In the genomic region with DNA sequence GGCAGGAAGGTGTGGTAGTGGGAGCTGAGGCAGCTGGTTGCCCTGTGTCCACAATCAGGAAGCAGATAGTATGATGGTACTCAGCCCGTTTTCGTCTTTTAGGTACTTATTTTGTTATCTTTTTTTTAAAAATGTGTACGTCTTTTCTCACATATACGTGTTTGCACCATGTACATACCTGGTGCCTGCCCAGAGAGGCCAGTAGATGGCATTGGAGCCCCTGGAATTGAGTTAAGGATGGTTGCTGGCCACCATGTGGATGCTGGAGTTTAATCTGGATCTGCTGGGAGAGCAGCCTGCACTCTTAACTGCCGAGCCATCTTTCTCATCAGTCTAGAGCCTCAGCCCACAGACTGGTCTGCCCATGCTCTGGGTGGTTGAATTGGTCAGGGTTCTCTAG, we compare ENCODE assay signal across 23 mouse cellular contexts. TPM values are rescaled to one million over a fixed set of nuclear protein-coding genes. Genes with fewer than 3 reads are reported as not detected.
DNase-seq lines count a peak whose midpoint lies in the region; TF ChIP-seq lines count a peak whose summit lies in the region.
"Had no signal": no experiment of that assay in that cellular context is flagged by ENCODE, and none has a peak within 500 bp of the region (broad histone marks: within the 10 kb centered on the region; RNA-seq: fewer than 3 reads in every experiment).

No protein-coding gene starts in this region.

- no peak for DNase-seq in gastrocnemius, adult 2 months
- no peak for DNase-seq in gastrocnemius, postnatal 4 days (ENCODE audit: low spot score in 2 of 2)
- no peak for DNase-seq in left cerebral cortex, adult 2 months (ENCODE audit: extremely low spot score in 1 of 2, low spot score in 2 of 2)
- DNase-seq in left cerebral cortex, postnatal 25 days (ENCODE audit: low spot score in 2 of 2), result no peak
- DNase-seq in 3T3-L1 (ENCODE audit: low read depth, low spot score), result peak; percentile 33
- DNase-seq in MEL (ENCODE audit: low read depth, low spot score), result no peak
- DNase-seq in thymus, postnatal 14 days, result no peak
- no peak for DNase-seq in cerebellum, adult 8-10 months
- DNase-seq: adrenal gland, adult 8-10 months; B cell, adult 2 months; cerebellum, adult 11-12 months; cerebellum, postnatal 36 days; gastrocnemius, postnatal 14 days; kidney, adult 8-10 months; kidney, postnatal 4 days; midbrain, embryonic 14.5 days; right cerebral cortex, adult 18-20 months; thymus, adult 18-20 months had no signal

- no peak overlapping the region for H3K4me3 ChIP-seq in gastrocnemius, adult 2 months
- no peak overlapping the region for H3K4me3 ChIP-seq in left cerebral cortex, adult 2 months
- no peak overlapping the region for H3K4me3 ChIP-seq in MEL (ENCODE audit: control insufficient read depth in 1 of 2, insufficient read depth in 1 of 2, low read depth in 2 of 2, low read length in 2 of 2)
- H3K4me3 ChIP-seq: heart, embryonic 10.5 days; hindbrain, embryonic 15.5 days; limb, embryonic 10.5 days had no signal

- TF ChIP-seq CTCF in gastrocnemius, adult 2 months (IDR thresholded peaks at IDR 0.05), result peak; percentile 65
- peak; percentile 44 for TF ChIP-seq CTCF in left cerebral cortex, adult 2 months (IDR thresholded peaks at IDR 0.05)
- TF ChIP-seq CTCF in MEL (IDR thresholded peaks at IDR 0.05 in 2 of 3, conservative IDR thresholded peaks at IDR 0.05 in 1 of 3; ENCODE audit: control insufficient read depth in 1 of 3, insufficient read depth in 1 of 3, low read depth in 2 of 3, low read length in 3 of 3, poor library complexity in 1 of 3, severe bottlenecking in 1 of 3), result peak in 2 of 3 experiments; percentile 37; a peak in 4 of 6 replicates

- H3K27me3 ChIP-seq in MEL (ENCODE audit: control insufficient read depth in 1 of 2, insufficient read depth in 2 of 2, low read length in 2 of 2), result peaks cover 6 to 17% of the 10 kb centered on the region in 2 experiments
- H3K27me3 ChIP-seq: hindbrain, embryonic 15.5 days had no signal

- no peak overlapping the region for H3K9ac ChIP-seq in MEL (ENCODE audit: control insufficient read depth, low read depth, low read length, poor library complexity, severe bottlenecking)
- H3K9ac ChIP-seq: hindbrain, embryonic 15.5 days had no signal

- no peak for TF ChIP-seq POLR2A in MEL (IDR thresholded peaks at IDR 0.05; ENCODE audit: control insufficient read depth in 1 of 2, insufficient read depth in 1 of 2, low read depth in 1 of 2, low read length in 2 of 2, poor library complexity in 1 of 2)

- TF ChIP-seq EP300 in MEL (IDR thresholded peaks at IDR 0.05; ENCODE audit: low read depth in 1 of 2, low read length in 2 of 2), result no peak

- no peaks in the 10 kb centered on the region for H3K9me3 ChIP-seq in MEL (replicated peaks; ENCODE audit: insufficient read depth, low read length)
- H3K9me3 ChIP-seq: G1E; heart, embryonic 10.5 days; hindbrain, embryonic 15.5 days; limb, embryonic 10.5 days had no signal

- H3K27ac ChIP-seq in gastrocnemius, adult 2 months, result no peak overlapping the region
- no peak overlapping the region for H3K27ac ChIP-seq in left cerebral cortex, adult 2 months
- H3K27ac ChIP-seq in MEL (ENCODE audit: control insufficient read depth, low read depth, low read length), result no peak overlapping the region
- H3K27ac ChIP-seq: heart, embryonic 10.5 days; hindbrain, embryonic 15.5 days; limb, embryonic 10.5 days had no signal

- peak; percentile 32 for TF ChIP-seq RAD21 in MEL (IDR thresholded peaks at IDR 0.05; ENCODE audit: low read depth, low read length)

- no peaks in the 10 kb centered on the region for H3K4me1 ChIP-seq in MEL (ENCODE audit: control insufficient read depth in 1 of 2, insufficient read depth in 2 of 2, low read length in 2 of 2)

- H3K79me2 ChIP-seq in MEL (ENCODE audit: control insufficient read depth, insufficient read depth, low read length, poor library complexity), result no peaks in the 10 kb centered on the region

- no peaks in the 10 kb centered on the region for H3K36me3 ChIP-seq in MEL (ENCODE audit: control insufficient read depth in 1 of 2, insufficient read depth in 2 of 2, low read length in 2 of 2)
- H3K36me3 ChIP-seq: G1E; heart, embryonic 10.5 days; hindbrain, embryonic 15.5 days; limb, embryonic 10.5 days had no signal

- intact Hi-C loops in gastrocnemius, adult 2 months (cut with DNase I), result loop anchor here (2.0 kb wide), 2 partner anchors 38 to 80 kb away; no protein-coding TSS in a partner anchor
- intact Hi-C loops in left cerebral cortex, adult 2 months (cut with DNase I), result loop anchor here (2.0 kb wide), 1 partner anchor 298 kb away; no protein-coding TSS in a partner anchor
- intact Hi-C loops in left cerebral cortex, postnatal 25 days (cut with DNase I), result loop anchor here (5.0 kb wide), 1 partner anchor 297 kb away; no protein-coding TSS in a partner anchor

TF ChIP-seq in MEL, 35 proteins besides CTCF, POLR2A, EP300 and RAD21:
- 0 out of 2 replicates have a peak, but pooled peaks have one; percentile 7 for TF ChIP-seq SMC3 (IDR thresholded peaks at IDR 0.05; ENCODE audit: low read depth, low read length)
- no peak for TF ChIP-seq TCF12 (IDR thresholded peaks at IDR 0.05; ENCODE audit: low read depth, low read length)

RNA-seq across cellular contexts. Expression of a gene that starts 6.0 kb away (rescaled TPM):
- 10 to 100 TPM; 21.8 to 31.9 TPM for total RNA-seq in gastrocnemius, adult 2 months (2021)
- total RNA-seq in gastrocnemius, postnatal 4 days (2021), result 10 to 100 TPM; 32.1 to 32.2 TPM
- total RNA-seq in left cerebral cortex, adult 2 months (2021), result 10 to 100 TPM; 22.3 to 26.0 TPM
- 10 to 100 TPM; 19.6 to 20.0 TPM for total RNA-seq in left cerebral cortex, postnatal 25 days (2021)
- total RNA-seq in MEL (2012; rRNA removed), result 0.08 TPM in 1 of 2 replicates, not detected in the other
- polyA plus RNA-seq in MEL (2012; ENCODE audit: insufficient read depth in 1 of 2, insufficient read length in 2 of 2, low read depth in 1 of 2, low replicate concordance in 2 of 2, missing spikeins in 1 of 2), result under 1 TPM in 1 of 2 experiments, not detected in 1; 0.21 TPM
- total RNA-seq: G1E; megakaryocyte, adult 5-6 weeks had no signal
- polyA plus RNA-seq: G1E had no signal

RNA-seq across cellular contexts. Expression of a gene that starts 9.2 kb away (rescaled TPM):
- total RNA-seq in gastrocnemius, adult 2 months (2021), result under 1 TPM; 0.25 to 0.48 TPM
- total RNA-seq in gastrocnemius, postnatal 4 days (2021), result 1 to 10 TPM in 1 of 2 experiments, under 1 TPM in 1; 0.98 to 1.2 TPM
- total RNA-seq in left cerebral cortex, adult 2 months (2021), result 1 to 10 TPM in 1 of 2 experiments, under 1 TPM in 1; 0.87 to 1.7 TPM
- total RNA-seq in left cerebral cortex, postnatal 25 days (2021), result 1 to 10 TPM; 1.1 TPM
- 0.39 and 0.62 TPM in 2 replicates for total RNA-seq in MEL (2012; rRNA removed)
- polyA plus RNA-seq in MEL (2012; ENCODE audit: insufficient read depth in 1 of 2, insufficient read length in 2 of 2, low read depth in 1 of 2, low replicate concordance in 2 of 2, missing spikeins in 1 of 2), result 1 to 10 TPM in 1 of 2 experiments, not detected in 1; 1.6 TPM
- polyA plus RNA-seq: G1E had no signal

RNA-seq across cellular contexts. Expression of a gene that starts 55.0 kb away (rescaled TPM):
- total RNA-seq in gastrocnemius, adult 2 months (2021), result 10 to 100 TPM; 28.2 to 30.2 TPM
- total RNA-seq in gastrocnemius, postnatal 4 days (2021), result 10 to 100 TPM; 43.4 to 52.1 TPM
- total RNA-seq in left cerebral cortex, adult 2 months (2021), result 100 to 1,000 TPM; 137 to 138 TPM
- total RNA-seq in left cerebral cortex, postnatal 25 days (2021), result 100 to 1,000 TPM; 128 to 143 TPM
- total RNA-seq in MEL (2012; rRNA removed), result 41.6 and 45.0 TPM in 2 replicates
- polyA plus RNA-seq in MEL (2012; ENCODE audit: insufficient read depth in 1 of 2, insufficient read length in 2 of 2, low read depth in 1 of 2, low replicate concordance in 2 of 2, missing spikeins in 1 of 2), result 10 to 100 TPM in 1 of 2 experiments, not detected in 1; 74.7 TPM

Comparison
In these comparisons a context has a peak if more than half of its experiments do, and no peak if none do; other contexts are left out.
1. RNA of a gene that starts 6.0 kb away (total RNA-seq): 32.1 to 32.2 TPM in gastrocnemius, postnatal 4 days, 21.8 to 31.9 TPM in gastrocnemius, adult 2 months, 22.3 to 26.0 TPM in left cerebral cortex, adult 2 months and 19.6 to 20.0 TPM in left cerebral cortex, postnatal 25 days; 0.08 TPM in MEL; every median in the first group is over 10 times any median in the second.
2. Peak in every context shown above with its lines, with median percentiles within 50 percentile points of each other: CTCF ChIP-seq.